Mouse (Mus musculus) v-Abl transformed pro-B cells (cell line): Measurements from ENCODE around the gene Gm20388.

Source experiments
- in situ Hi-C, 2 experiments: fragments of 400-800 bp; cut with MboI; formaldehyde crosslinking; loops; one replicate each; pipeline ENCODE4 v1.15.1; 2025; ENCODE audit not compliant: unreplicated experiment in 2 of 2

Gene Gm20388

GRCm38 (mm10) chr8:120513638-120514461, 603.2 kb downstream of the Gm20388 start:
- in situ Hi-C loops, result loop anchor here in 1 of 2 experiments (25.0 kb wide), 1 partner anchor 102 kb away; no protein-coding TSS in a partner anchor

GRCm38 (mm10) chr8:120515214-120515613, 604.6 kb downstream of the Gm20388 start:
- in situ Hi-C loops, result loop anchor here in 1 of 2 experiments (25.0 kb wide), 1 partner anchor 103 kb away; no protein-coding TSS in a partner anchor

- in situ Hi-C loops, result loop anchor here in 1 of 2 experiments (25.0 kb wide), 1 partner anchor 103 kb away; no protein-coding TSS in a partner anchor
These were observed 605.0 kb downstream of the Gm20388 start for GRCm38 (mm10) chr8:120515650-120516049.

DNA sequence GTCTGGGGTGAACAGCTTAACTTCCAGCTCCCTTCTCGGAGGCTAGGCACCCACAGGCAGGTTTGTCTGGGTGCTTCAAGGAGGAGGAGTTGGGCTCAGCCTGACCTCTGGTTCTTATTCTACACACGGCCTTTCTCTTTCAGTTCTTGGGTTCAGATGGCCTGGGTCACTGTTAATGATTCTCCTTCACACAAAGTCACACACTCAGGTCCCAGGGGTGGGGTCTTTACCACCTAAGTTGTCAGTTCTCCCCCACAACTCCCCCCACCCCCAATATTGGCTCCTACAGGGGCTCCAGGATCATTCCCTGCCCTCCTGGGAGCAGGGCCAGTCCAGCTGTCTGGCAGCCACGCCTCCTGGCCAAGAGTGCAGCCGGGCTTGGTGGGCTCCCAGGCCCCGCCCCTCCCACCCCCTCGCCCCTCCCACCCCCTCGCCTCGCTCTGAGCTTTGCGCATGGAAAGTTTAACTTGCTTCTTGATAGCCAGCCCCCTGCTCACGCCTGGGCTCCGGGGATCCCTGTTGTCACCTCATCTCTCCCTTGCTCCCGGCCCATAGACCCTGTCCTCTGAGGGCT, 605.6 kb downstream of the Gm20388 start:
- in situ Hi-C loops, result loop anchor here in 1 of 2 experiments (25.0 kb wide), 1 partner anchor 104 kb away; no protein-coding TSS in a partner anchor

GRCm38 (mm10) chr8:120517666-120518410, 607.2 kb downstream of the Gm20388 start:
- in situ Hi-C loops, result loop anchor here in 1 of 2 experiments (25.0 kb wide), 1 partner anchor 106 kb away; no protein-coding TSS in a partner anchor

GRCm38 (mm10) chr8:120518736-120519534, 608.3 kb downstream of the Gm20388 start:
- in situ Hi-C loops, result loop anchor here in 1 of 2 experiments (25.0 kb wide), 1 partner anchor 107 kb away; no protein-coding TSS in a partner anchor

DNA sequence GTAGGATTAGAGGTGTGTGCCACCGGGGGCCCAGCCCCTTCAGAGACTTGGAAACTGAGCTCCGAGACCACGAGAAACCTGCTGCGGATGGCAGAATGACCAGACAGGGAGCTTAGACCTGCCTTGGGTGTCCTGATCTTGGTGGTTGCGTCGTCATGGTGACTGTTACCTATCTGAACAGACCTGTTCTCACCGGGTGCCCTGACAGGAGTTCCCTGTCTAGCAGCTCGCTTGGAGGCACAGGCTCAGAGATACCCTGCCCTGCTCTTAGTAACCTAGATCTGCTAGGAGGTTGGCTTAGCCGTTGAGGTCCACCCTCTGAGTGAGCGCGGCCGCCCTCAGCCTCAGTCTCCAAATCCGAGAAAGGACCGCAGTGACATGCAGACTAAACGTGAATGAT, 609.6 kb downstream of the Gm20388 start:
- in situ Hi-C loops, result loop anchor here (10.0 to 25.0 kb wide), 3 partner anchors 105 to 195 kb away; no protein-coding TSS in a partner anchor

DNA sequence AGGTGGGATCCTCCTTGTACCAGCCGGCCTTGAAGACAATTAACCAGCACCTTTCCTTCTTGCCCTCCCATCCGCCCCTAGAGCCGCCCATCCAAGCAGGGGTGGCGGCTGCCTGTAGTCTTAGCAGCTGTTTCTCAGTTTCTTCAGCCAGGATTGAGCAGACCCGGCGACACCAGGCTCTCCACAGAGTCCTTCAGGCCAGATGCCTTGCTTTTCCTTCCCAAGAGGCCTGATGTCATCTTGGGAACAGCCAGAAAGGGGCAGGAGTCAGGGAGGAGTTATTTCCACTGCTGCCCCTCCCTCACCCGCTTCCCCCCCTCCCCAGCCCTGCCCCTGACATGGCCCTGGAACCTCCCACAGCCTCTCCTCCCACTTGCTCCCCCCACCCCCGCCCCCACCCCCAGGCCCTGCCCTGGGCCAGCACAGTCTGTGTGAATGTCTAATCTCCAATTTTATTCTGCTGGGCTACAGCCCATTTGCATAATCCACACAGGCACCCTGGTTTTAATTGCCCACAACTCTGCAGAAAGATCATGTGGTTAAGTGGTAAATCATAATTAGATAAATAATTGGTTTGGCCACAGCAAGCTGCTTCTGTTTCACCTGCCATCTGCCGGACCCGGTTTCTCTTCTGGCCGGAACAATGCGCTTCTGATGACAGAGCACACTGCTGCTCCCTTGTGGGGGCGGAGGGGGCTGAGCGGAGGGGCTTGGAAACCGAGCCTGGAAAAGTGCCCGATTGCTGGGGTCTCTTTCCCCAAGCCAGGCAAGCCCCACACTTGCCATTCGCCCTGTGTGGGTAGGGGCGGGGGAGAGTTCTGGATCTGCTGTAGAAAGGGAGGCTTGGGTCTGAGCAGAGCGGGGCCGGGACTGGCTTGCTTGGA, 610.3 kb downstream of the Gm20388 start:
- in situ Hi-C loops, result loop anchor here (10.0 to 25.0 kb wide), 3 partner anchors 106 to 196 kb away; no protein-coding TSS in a partner anchor

- in situ Hi-C loops, result loop anchor here (10.0 to 25.0 kb wide), 3 partner anchors 107 to 197 kb away; no protein-coding TSS in a partner anchor
These were observed 610.9 kb downstream of the Gm20388 start for GRCm38 (mm10) chr8:120521591-120521965.

DNA sequence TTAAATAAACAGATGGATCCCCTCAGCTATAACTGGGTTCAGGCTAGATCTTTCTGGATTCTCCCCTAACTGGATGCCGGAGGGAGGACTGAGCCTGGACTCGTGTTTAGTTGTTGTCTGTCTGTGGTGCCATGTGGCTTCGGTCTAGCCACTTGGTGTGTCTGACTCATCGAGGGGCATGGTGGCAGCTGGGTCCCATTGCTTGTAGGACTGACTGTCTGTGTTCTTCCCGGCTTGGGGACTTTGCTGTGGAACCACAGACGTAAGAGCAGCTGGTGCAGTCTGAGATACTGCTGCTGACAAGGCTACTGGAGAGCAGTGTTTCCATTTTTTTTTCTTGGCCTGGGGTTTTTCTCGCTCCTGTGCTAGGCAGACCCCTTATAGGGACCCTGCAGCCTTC, 613.0 kb downstream of the Gm20388 start:
- in situ Hi-C loops, result loop anchor here (10.0 to 25.0 kb wide), 3 partner anchors 109 to 199 kb away; no protein-coding TSS in a partner anchor

DNA sequence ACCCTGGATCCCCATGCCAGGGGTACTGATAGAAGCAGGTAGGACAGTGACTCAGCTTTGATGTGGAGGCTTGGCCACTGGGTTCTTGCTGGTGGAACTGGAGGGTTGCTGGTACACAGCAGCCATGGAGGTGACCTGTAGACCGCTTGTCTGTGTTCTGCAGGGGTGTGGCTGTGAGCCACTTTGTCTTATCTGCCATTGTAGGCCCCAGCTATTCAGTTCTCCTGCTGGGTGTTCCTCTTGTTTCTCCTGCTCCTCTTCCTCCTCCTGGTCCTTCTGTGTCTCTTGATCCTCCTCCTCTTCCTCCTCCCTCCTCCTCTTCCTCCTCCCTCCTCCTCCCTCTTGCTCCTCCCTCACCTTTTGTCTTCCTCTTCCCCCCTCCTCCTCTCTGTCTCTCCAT, 614.5 kb downstream of the Gm20388 start:
- in situ Hi-C loops, result loop anchor here (5.0 to 10.0 kb wide), 3 partner anchors 53 to 200 kb away; no protein-coding TSS in a partner anchor

- in situ Hi-C loops, result loop anchor here (5.0 to 10.0 kb wide), 3 partner anchors 54 to 201 kb away; no protein-coding TSS in a partner anchor
These were observed 615.2 kb downstream of the Gm20388 start for GRCm38 (mm10) chr8:120525832-120526231.

DNA sequence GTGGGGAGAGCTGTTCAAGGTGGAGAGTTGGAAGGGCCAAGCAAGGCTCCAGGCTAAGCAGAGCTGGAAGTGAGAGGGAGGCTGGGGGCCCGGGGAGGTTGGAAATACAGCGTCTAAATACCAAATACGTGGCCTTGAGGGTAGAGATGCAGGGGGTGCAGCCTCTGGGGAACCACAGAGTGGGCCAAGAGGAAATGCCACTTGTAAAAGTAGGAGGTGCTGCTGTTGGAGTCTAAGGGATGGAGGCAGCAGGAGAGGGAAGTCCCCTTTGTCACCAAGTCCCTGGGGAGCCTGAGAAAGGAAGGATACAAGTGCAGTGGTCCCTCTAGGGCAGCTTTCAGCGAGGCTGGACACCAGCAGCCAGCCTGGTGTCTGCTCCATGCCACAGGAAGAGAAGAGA, 615.9 kb downstream of the Gm20388 start:
- in situ Hi-C loops, result loop anchor here (5.0 to 10.0 kb wide), 3 partner anchors 54 to 202 kb away; no protein-coding TSS in a partner anchor

DNA sequence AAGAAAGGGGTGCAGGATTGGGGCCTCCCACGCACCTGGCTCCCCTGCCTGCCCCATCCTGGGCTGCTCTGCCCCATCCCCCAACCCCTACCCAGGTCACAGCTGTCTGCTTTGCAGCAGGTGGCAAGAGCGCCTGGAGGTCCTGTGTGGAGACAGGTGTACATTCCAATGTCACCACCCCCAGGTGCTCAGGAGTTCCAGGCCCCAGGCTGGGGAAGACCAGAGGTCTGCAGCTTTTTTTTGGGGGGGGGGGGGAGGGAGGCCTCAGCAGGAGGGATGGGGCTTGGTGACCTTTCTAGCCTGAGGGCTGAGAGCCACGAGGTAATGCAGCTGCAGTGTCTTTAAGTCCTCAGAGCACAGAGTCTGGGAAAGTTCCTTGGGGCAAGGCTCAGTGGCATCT, 617.7 kb downstream of the Gm20388 start:
- in situ Hi-C loops, result loop anchor here (5.0 to 10.0 kb wide), 3 partner anchors 56 to 204 kb away; no protein-coding TSS in a partner anchor

DNA sequence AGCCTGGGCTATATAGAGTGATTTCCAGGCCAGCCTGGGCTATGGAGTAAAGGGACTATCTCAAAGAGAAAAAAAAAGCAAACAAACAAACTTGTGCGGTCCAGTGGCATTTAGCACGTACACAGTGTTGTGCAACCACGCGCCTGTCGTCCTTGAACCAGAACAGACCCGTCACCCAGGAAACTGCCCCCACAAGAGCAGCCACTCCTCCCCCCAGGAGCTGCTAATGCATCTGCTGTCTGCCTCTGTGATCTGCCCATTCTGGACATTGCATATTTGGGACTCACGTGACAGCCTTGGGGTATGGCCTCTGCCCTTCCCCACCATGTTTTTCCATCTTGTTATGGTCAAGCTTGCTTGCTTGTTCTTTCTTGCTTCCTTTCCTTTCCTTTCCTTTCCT, 618.6 kb downstream of the Gm20388 start:
- in situ Hi-C loops, result loop anchor here (5.0 to 10.0 kb wide), 3 partner anchors 57 to 204 kb away; no protein-coding TSS in a partner anchor

- in situ Hi-C loops, result loop anchor here in 1 of 2 experiments (10.0 kb wide), 1 partner anchor 64 kb away; no protein-coding TSS in a partner anchor
These were observed 620.5 kb downstream of the Gm20388 start for GRCm38 (mm10) chr8:120530954-120531656.

- in situ Hi-C loops, result loop anchor here in 1 of 2 experiments (10.0 kb wide), 1 partner anchor 63 kb away; no protein-coding TSS in a partner anchor
These were observed 621.3 kb downstream of the Gm20388 start for GRCm38 (mm10) chr8:120531775-120532516.
